Mouse (Mus musculus): ENCODE results near the gene Babam2.

Babam2 gene

DNA sequence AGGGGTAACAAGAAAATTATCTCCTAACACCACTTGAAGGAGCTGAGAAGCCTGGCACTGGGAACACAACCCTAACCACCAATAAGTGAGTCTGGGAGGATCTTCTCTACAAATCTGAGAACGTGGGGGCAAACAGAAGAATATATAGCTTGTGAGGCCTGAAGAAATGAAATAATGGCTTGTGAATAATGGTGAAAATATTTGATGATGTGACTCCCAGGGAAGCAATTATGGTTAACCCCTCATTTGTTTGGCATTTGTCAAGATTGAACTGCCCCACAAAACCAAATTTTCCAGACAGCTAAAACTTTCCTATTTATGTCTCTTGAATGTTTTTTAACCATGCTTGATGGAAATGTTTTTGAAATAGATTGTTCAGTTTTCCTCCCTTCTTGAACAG lies 354.4 kb downstream of the Babam2 start:
- DNase-seq (ENCODE audit: low spot score) = no peak

DNA sequence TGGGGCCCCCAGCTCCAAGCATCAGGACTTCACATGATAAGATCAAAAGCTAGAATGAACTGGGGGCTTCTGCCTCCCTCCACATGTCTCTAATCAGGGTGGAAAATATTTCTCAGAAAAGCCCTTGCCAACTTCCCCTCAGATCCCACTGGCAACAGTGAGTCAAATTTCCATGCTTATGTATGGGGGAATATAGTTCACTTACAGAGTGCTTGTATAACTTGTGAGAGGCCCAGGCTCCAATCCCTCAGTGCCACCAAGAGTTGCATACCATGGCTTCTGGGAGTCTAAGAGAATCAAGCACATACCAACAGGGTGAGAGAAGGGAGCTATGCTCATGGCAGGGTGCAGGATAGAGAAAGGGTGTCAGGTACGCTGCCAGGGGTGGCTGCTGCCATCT lies 355.0 kb downstream of the Babam2 start:
- DNase-seq (ENCODE audit: low spot score) = no peak

DNA sequence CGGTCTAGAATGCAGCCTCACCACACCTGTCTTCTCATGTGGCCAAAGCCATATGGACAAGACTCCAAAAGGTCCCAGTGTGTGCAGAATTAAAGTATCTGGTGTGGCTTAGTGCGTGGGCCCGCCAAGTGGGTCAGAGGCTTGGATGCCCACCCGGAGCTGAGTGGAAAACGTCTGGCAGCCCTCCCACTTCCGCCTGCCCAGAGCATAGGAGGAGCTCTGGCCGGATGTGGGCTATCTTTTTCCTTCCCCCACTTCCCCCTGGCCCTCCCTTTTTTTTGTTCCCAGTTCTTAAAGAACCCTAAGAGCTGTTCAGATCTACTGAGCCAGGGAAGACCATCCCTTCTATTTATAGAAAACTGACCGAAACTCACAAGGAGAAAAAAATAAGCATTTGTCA lies 356.0 kb downstream of the Babam2 start:
- no peak for DNase-seq (ENCODE audit: low spot score)

DNA sequence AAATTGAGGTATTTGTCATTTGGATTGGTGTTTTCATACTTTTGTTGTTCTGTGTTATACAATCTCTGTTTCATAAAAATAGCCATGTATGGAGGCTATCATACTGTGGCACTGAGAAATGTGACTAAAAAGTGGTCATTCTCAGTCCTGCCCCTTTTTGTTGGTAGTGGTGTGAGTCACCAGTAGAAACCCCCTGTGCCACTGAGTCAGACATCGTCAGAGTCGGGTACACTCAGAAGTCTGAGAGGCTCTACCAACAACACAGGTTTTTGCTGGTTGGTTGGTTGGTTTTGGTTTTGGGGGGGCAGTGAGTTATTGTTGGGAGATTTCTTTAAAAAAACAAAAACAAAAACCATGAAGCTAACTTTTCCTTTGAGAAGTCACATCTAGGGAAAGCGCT lies 358.2 kb downstream of the Babam2 start:
- no peak for DNase-seq (ENCODE audit: low spot score)

DNA sequence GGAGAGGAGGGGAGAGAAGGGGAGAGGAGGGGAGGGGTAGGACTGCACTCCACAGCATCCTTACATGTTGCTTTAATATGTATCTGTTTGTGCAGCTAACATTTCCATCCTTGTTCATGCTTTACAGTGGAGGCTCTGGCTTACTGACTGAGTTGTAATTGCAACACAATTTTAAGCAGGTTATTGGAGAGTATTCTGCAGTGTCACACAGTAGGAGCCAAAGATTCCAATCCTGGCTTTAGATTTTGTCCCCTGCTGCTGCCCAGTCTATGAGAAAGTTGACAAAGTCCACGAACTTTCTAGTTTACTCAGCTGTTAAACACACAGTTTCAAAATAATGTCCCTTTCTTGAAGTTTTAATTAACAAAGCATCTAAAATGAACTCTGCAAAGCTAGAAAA lies 358.6 kb downstream of the Babam2 start:
- no peak for DNase-seq (ENCODE audit: low spot score)

DNA sequence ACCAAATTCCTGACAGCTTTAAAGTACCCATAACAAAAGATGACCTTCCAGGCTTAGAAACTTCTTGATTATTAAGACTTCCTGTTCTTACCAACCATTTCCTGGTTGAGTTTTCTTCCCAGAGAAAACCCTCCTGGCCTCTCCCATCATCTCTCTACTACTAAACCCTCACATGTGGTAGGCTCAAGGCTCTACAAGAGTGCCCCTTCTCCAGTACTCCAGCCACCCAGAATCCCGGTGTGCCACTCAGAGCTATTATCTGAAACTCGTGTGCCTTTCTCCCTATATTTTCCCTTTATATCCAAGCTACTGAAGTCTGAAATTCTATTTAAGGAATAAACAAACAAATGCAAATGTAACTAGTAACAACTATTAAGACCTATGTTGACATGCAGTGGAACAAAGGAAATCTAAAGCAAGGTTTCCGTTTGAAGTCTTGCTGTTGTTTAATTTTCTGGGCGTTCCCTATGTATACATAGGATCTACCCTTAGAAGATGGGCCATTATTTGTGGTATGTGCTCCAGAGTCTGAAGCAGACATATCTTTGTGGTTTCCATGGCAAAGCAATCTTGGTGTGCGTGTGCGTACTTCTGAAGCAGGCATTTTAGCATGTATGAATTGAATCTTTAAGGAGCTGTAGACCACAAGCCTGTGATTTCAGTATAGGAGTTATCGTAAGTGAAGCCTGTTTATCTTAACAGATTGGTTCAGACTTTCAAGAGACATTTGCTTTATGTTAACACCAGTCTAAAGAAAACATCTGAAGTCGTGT lies 361.2 kb downstream of the Babam2 start:
- DNase-seq (ENCODE audit: low spot score) = no peak

DNA sequence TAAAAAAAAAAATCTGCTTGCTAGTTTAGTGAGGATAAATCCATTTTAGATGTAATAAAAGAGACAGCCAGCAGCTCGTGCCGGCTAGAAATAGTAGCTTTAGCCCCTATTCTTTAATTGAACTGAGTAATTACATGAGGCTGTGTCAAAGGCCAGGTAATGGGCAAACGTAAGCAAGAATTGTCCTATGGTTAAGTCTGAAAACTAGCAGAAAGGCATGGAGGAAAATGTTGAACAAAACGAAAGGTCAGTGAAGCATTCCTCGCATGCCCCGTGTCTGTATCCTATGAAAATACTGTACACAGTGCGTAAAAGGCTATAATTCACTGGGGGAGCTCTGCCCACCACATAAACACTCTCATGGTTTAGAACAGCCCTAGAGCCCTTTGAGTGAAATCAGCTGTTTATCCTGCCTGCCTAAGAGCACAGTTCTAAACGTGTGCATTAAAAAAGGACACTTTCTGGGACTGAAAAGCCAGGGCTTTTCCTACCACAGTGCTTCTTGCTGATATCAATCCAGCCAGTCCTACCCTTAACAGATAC lies 361.8 kb downstream of the Babam2 start:
- DNase-seq (ENCODE audit: low spot score) = no peak

DNA sequence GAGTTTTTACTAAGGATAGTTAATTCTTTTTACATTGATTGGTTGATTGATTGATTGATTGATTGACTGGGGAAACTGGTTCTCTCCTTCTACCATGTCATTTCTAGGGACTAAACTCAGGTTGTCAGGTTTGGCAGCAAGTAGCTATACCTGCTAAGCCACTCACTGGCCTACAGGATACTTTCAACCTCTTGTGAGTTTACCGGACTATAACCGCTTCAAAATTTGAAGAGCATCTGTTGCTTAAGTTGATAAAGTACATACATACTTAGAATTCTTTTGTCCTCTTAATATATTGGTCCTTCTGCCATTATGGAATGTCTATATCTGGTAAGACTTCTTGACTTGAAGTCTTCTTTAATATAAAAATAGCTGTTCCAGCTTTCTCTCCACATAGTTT lies 363.0 kb downstream of the Babam2 start:
- no peak for DNase-seq (ENCODE audit: low spot score)

DNA sequence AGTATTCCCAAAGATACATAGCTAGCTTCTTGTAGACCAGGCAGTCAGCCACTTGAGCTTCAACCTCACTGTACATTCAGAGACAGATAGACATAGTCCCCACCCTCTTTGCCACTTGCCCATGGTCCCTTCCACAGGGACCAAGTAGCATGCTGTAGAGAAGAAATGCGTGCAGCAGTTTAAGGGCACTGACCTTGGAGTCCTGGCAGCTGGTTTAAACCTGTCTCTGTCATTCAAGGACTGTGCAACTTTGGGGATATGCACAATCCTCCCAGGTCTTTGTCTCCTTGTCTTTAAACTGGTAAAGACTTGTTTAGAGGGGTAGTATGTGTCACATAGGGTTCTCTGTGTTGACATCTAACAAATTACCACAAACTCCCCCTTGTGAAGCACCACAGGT lies 364.4 kb downstream of the Babam2 start:
- DNase-seq (ENCODE audit: low spot score) = no peak

DNA sequence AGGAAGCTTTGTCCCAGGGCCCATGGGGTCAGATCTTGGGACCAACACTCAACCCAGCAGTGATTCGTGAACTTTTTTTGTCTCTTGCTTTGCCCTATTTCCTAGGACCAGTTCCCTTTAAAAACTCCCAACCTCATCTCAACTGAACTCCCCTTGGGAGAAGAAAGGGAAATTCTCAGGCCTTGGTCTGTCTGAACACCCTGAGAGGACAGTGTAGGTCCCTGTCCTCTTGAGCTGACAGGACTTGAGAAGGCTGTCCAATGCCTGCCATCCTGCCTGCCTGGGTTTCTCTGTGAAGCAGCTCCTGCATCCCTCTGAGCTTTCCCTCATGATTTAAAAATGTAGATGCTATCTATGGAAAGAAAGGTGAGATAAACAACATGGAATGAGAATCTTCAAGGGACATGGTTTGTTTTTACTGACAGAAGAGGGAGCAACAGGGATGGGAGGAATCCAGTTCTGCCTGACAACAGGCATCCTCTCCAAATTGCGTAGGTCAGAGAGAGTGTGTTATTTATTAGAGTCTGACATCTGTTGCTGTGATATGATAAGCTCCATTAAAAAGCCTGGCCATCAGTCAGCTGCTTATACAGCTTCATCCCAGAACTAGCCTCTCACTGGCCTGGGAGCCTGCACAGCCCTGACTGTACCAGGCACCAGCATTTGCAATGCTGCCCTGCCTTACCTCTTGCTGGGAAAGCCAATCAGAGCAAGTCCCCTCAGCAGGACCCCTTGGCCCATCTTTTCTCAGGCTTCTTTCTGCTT lies 367.0 kb downstream of the Babam2 start:
- no peak for DNase-seq (ENCODE audit: low spot score)

DNA sequence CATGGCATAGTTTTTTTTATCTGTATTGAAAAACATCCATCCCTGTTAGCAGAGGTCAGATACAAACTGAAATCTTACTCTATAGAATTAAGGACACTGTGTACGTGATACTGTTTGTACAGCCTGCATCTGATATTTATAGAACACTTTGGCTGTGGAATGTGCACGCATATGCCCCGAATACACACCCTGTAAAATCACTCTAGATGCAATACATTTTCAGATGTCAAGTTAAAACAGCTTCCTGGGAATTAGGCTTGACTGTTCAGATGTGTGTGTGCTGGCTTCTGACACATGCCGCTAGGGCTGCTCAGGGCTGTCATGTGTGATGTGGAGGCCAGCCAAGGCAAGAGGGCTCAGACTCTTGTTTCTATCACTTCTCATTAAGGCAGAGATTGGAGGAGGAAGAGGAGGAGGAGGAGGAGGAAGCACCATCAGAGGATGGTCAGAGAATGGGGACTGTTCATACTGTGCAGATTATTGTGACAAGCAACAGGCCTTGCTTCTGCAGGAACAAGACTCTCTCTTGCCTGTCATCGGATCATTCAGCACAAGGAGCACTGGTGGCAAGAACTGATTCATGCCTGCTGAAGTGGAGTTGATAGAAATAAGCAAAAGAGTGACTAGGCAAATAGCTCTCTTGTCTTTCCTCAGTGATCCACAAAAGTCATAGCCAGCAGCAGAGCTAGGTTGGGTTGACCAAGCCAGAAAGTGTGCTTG lies 368.7 kb downstream of the Babam2 start:
- no peak for DNase-seq (ENCODE audit: low spot score)

DNA sequence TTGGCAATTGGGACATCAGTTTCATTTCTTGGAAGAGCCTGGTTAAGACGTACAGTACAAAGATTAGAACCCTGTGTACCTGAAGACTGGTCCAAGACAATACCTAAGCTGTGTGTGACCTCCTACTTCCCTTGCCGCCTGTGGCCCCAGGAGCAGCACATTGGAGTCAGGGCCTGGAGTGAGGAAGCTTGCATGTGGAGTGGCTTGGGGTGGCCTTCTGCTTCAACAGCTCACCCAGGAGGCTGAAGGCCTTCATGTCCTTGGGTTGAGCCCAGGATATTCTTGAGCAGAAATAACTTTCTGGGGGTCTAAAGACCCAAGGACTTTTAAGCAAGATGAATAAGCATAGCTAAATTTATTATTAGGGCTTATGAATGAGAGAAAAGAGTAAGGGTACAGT lies 369.4 kb downstream of the Babam2 start:
- no peak for DNase-seq (ENCODE audit: low spot score)

DNA sequence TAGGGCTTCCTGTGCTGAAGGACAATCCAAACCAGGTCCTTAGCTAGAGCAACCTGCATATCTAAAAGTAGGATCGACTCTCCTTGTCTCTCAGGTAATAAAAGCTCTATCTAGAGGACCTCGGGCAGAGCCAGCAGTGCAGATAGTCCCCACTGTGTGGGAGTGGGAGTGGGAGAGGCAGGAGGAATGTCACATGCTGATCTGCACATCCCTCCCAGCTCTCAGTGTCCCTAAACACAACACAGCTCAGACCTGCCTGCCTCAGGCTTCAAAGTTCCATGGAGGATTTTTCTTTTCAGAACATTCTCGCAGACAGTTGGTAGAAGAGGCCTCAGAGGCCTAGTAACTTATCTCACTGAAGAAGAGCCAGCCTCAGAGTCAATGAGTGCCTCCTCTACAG lies 371.1 kb downstream of the Babam2 start:
- DNase-seq (ENCODE audit: low spot score) = no peak

DNA sequence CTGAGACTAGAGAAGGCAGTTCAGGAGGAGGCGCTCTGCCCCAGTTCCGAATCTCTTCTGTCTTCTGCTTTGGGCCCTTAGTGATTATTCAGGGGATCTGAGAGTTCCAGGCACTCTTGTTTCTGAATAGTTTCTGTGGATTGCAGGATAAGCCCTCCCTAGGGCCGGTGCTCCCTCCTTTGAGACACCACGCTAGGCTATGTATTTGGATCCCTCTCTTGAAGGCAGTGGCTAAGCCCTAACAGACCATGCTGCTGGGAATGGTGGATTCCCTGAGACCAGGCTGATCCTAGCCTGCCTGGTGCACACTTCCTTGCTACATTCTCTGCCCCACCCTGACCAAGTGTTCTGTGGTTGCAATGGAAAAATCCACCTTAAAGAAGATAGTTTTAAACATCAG lies 371.6 kb downstream of the Babam2 start:
- no peak for DNase-seq (ENCODE audit: low spot score)

DNA sequence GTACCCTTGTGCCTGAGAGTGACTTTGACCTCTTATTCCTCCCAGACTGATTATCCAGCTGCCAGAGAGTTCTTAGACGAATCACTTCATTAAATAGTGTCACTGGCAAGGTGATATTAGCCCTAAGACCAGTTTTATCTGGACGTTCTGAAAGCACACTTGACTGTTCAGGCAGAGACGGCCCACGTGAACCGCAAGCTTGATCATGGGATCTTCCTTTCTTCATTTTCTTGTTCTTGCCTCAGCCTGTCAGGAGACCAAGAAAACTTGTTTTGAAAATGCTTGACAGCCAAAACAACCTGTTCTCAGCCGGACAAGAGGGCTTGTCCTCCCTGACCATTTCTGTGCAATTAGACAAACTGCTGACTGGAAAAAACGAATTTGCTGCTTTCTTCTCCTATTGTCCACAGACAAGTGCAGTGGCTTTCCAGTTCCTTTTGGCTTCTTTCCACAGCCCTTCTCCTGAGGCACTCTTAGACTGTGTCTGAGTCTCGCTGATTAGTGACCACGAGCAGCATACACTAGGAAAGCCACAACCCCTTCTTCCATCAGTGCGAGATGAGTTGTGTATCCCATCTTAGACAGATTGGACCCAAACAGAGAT lies 372.2 kb downstream of the Babam2 start:
- no peak for DNase-seq (ENCODE audit: low spot score)

DNA sequence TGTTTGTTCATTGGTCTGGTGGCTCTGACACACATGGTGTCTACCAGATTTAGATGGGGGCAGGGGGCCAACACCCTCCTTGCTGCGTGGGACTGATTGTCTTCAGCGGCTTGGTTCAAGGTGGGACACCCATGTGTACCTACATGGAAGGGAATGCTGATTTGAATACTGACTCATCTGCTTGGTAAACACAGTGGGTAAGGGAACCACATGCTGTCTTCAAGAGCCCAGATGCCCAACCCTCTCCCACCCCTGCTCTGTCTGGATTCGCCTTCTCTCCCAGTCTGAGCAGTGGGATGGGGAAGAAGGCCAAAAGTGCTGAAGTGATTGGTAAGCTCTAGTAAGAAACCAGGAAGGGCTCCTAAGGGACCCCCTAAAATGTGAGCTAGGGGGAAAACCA lies 373.3 kb downstream of the Babam2 start:
- no peak for DNase-seq (ENCODE audit: low spot score)

DNA sequence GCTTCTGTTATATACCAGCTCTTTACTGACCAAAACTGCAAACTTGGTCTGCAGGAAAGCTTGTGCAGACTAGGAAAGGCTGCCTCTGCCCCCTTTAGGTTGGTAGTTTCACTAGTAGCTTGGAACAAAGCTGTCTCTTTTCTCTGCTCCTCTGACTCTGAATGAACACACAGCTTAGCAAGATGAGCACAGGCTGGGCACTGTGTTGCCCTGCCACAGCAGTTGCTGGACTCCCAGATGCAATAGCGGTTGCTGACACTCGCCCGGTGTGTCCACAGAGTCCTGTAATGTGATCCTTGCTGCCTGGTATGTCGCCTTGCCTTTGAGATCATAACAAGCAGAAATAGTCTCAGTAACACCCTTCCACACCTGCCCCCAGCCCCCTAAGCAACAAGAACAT lies 373.8 kb downstream of the Babam2 start:
- no peak for DNase-seq (ENCODE audit: low spot score)

DNA sequence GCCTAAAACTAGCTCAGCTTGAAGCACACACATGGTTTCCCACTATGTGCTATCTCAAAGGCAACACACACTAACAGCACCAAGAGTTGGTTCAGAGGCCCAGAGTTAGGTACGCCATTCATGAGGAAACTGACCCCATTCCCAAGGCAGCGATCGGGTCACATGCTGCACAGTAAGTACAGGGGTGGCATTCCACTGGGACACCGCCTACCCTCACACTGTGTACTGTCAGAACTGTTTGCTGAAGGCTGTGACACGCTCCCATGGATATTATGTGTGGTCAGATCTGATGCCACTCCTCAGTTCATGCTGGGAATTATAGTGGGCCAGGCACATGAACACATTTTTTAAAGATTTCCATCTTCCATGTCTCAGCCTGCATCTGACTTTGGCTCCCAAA lies 374.3 kb downstream of the Babam2 start:
- DNase-seq (ENCODE audit: low spot score) = no peak

DNA sequence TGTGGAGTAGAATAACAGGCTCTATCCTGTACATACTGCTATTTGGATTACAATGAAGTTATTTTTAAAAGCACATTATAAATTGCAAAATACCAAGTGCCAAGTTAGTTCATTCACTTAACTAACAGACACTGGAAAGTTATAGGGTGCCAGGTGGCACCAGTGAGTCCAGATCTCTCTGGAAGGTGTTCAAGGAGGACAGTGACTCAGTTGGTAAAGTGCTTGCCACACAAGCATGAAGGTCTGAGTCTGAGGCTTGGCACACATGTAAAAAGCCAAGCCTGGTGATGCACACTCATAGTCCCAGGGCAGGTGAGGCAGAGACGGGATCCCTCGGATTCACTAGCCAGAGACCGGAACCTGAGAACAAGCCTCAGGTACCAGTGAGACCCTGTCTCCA lies 375.4 kb downstream of the Babam2 start:
- DNase-seq (ENCODE audit: low spot score) = no peak

DNA sequence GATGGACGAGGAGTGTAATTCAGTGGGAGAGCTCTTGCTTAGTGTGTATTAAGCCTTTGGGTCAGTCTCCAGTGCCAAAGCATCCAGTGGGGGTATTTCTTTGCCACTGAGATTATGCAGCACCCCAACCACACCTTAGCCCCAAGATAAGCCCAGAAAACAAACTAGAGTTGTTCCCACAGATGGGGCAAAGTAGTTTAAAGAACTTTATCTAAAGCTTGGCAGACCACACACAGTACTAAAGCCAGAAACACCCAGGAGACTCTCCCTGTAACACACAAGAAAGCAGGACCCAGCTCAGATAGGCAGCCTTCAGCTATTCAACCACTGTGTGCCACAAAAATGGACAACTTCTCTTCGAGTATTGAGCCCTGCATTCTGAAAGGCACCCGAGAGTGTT lies 376.6 kb downstream of the Babam2 start:
- DNase-seq (ENCODE audit: low spot score) = no peak

DNA sequence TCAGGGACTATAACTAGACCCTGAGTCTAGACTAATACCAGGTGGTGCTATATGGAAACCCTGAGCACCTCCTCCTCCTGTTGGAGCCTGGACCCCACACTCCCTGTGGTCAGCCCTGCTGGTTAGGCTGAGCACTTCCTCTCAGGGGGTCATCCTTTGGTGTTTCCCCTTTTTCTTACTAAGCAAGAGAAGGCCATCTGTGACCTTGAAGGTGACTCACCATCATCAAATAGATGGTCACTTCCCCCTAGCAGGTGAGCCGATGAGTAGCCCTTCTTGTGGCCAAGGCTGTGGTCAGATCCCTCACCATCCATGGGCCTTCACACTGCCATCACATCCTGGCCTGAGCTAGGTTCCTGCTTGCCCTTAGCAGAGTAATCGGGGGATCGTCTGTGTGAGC lies 379.7 kb downstream of the Babam2 start:
- DNase-seq (ENCODE audit: low spot score) = no peak

DNA sequence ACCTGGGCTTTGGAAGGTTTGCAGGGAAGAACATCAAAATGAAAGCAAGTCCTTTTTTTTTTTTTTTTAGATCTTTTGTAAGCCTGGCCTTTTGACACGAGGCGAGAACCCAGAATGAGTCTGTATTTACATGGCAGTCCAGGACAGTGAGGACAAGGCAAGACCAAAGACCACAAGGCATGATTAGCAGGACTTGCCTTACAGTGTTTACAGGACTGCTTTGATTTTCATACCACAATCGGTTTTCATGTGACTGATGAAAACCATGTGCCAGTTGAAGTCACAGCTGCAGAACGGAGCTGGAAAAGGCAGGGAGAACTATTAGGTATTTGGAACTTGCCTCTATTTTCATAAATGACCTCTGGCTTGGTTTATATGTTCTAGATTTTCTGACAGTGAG lies 381.5 kb downstream of the Babam2 start:
- no peak for DNase-seq (ENCODE audit: low spot score)

All from embryo, embryonic 10.5 days (tissue).